Mouse (Mus musculus) olfactory bulb, adult 2 months (tissue): ENCODE measurements at regions not wholly inside any gene's neighbourhood (a gene's known extent, or its start where the extent isn't known, plus 50 kb on each side); places are given as distances from the start of the nearest gene placed in this dataset.

Experiments
- CTCF ChIP-seq: fragments of 200-500 bp; IDR thresholded peaks from 2 replicates; pipeline ENCODE4 v1.5.1; 2012; ENCODE audit warnings: low read depth, mild to moderate bottlenecking, low read length, moderate library complexity; ENCODE audit not compliant: insufficient read depth
- POLR2A ChIP-seq: fragments of 200-500 bp; IDR thresholded peaks from 2 replicates; pipeline ENCODE4 v1.6.1; 2012; ENCODE audit warnings: mild to moderate bottlenecking, low read depth, low read length, moderate library complexity; ENCODE audit not compliant: insufficient read depth

- TF ChIP-seq POLR2A (no peak), CTCF (no peak)
Measured at GRCm38 (mm10) chr10:118976447-118976846, 106.4 kb upstream of the Dyrk2 start.
